Mouse (Mus musculus) spleen, embryonic (tissue): ENCODE data around the gene Zfp969.
"Not testable (repeated sequence)": the region's sequence is repeated elsewhere in the genome, so short reads cannot be mapped to it uniquely, and the experiment has no call there.

ENCODE experiments used
- CTCF ChIA-PET: fragments of 350-600 bp; sonication (Branson Sonifier 250); formaldehyde crosslinking; loops from one replicate; lab custom pipeline; 2022; lab: Charles Lee

Zfp969 gene

GRCm38 (mm10) chr2:175703546-175703945, at the start of gene Zfp969:
TSS of gene Zfp969 (minus strand) at chr2:175703646.
- CTCF ChIA-PET: not testable (repeated sequence)

DNA sequence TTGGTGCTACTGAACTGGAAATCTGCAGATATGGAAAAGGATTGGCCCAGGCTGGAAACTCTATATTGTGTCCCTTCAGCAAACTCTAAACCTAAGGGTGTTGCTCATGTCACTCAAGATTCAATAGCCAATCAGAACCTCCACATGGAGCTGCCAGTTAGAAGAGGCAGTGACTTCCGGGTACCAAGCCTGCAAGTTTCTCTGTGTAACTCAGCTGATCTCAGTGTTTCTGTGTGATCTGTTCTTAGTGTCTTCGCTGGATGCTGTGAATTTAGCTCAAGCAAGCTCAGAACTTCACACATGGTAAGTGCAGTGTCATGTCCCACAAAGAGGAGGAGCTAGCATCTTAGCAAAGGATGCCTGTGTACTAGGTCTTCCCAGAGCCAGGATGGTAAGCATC, 37.8 kb upstream of the Zfp969 start, which contains the start of gene Gm2007:
Gene Gm2007, plus strand, starts transcription at position 301 of the 400 bp plus-strand sequence.
- CTCF ChIA-PET: not testable (repeated sequence)

GRCm38 (mm10) chr2:175643678-175644077, 59.8 kb downstream of the Zfp969 start, which contains the start of gene Gm11007:
TSS of gene Gm11007 (plus strand) at chr2:175643978.
- CTCF ChIA-PET: not testable (repeated sequence)
